Mouse (Mus musculus): ENCODE data around the gene Tspan6. TPM values are rescaled to one million over a fixed set of nuclear protein-coding genes. Genes with fewer than 3 reads are reported as not detected.

Gene Tspan6
- total RNA-seq, 1 experiment: 23.9 TPM

DNA sequence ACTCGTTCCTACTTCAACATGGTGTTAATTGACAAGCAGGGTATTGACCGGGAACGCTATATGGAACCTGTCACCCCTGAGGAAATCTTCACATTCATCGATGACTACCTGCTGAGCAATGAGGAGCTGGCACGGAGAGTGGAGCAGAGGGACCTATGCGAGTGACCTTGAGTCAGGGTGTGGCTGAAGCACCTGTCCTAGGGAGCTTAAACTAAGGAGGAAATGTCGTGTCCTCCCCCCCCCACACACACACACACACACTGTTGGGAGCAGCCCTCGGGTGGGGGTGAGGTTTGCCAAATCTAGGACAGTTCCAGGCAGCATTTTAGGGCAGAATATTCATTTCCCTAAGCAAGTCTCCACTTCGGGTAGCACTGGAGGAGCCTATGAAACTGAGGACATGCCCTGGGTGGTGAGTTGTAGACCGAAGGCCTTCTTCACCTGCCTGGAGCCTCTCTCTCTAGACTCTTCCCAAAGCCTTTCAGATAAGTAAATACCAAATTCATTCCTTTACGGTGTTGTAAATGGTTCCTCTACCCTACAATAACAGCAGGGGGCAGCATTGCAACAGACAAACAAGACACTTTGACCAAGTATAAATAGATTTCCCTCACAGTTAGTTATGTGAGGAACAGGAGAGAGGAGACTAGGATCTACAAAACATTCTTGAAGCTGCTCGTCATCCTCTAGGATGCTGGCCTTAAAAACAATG, 33.2 kb upstream of the Tspan6 start:
- in situ Hi-C loops (cut with MboI; ENCODE audit: low sequenced_read_pairs in 2 of 2, unreplicated experiment in 2 of 2): no loop called here
- DNase-seq (ENCODE audit: low read depth, low spot score): peak; percentile 11
- no peak for TF ChIP-seq MAFK (IDR thresholded peaks at IDR 0.05; ENCODE audit: insufficient read depth, low read depth, low read length)
- TF ChIP-seq ZNF384 (IDR thresholded peaks at IDR 0.05; ENCODE audit: low read depth, low read length): no peak
- TF ChIP-seq ZC3H11A (IDR thresholded peaks at IDR 0.05; ENCODE audit: borderline replicate concordance, low read depth, low read length): no peak
- TF ChIP-seq HCFC1 (IDR thresholded peaks at IDR 0.05; ENCODE audit: borderline replicate concordance, insufficient read depth, low read length): no peak
- no peak for TF ChIP-seq CHD2 (IDR thresholded peaks at IDR 0.05; ENCODE audit: low read depth, low read length)
- H3K4me1 ChIP-seq (ENCODE audit: control insufficient read depth in 2 of 2, insufficient read depth in 2 of 2, low read length in 2 of 2, poor library complexity in 1 of 2): no peaks in the 10 kb centered on the region; a peak in 1 of 4 replicates
- H3K9ac ChIP-seq (ENCODE audit: insufficient read depth, low read depth, low read length, poor library complexity, severe bottlenecking): no peak overlapping the region
- no peaks in the 10 kb centered on the region for H3K9me3 ChIP-seq (ENCODE audit: control insufficient read depth, insufficient read depth, low read depth, low read length)
- no peak overlapping the region for H3K27ac ChIP-seq (ENCODE audit: insufficient read depth, low read depth, low read length, poor library complexity, severe bottlenecking)
- H3K4me3 ChIP-seq (ENCODE audit: insufficient read depth in 1 of 2, low read depth in 1 of 2, low read length in 2 of 2, poor library complexity in 1 of 2, severe bottlenecking in 1 of 2): no peak overlapping the region
- no peaks in the 10 kb centered on the region for H3K36me3 ChIP-seq (ENCODE audit: control insufficient read depth, insufficient read depth, low read length, poor library complexity, severe bottlenecking)

DNA sequence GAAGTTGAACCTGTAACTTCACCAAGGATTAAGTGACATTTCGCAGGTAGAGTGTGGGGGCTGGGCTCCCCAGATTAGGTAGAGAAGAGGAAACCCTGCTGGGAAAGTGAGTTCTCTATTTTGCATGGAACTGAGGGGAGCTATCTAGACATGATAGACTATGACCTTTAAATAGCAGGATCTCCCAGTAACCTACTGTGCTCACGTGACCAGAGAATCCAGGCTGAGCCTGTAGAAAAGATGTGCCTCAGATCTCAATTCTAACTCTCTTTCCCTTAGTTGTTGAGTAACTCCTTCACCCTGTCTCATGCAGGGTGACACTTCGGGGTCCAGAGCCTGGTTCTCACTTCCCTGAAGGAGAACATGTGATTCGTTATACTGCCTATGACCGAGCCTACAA, 28.5 kb upstream of the Tspan6 start:
- no peaks in the 10 kb centered on the region for H3K9me3 ChIP-seq (ENCODE audit: control insufficient read depth, insufficient read depth, low read depth, low read length)
- in situ Hi-C loops (cut with MboI; ENCODE audit: low sequenced_read_pairs in 2 of 2, unreplicated experiment in 2 of 2): no loop called here
- TF ChIP-seq ZNF384 (IDR thresholded peaks at IDR 0.05; ENCODE audit: low read depth, low read length): no peak
- TF ChIP-seq HCFC1 (IDR thresholded peaks at IDR 0.05; ENCODE audit: borderline replicate concordance, insufficient read depth, low read length): no peak
- TF ChIP-seq MAFK (IDR thresholded peaks at IDR 0.05; ENCODE audit: insufficient read depth, low read depth, low read length): no peak
- no peak for TF ChIP-seq ZC3H11A (IDR thresholded peaks at IDR 0.05; ENCODE audit: borderline replicate concordance, low read depth, low read length)
- TF ChIP-seq CHD2 (IDR thresholded peaks at IDR 0.05; ENCODE audit: low read depth, low read length): no peak

DNA sequence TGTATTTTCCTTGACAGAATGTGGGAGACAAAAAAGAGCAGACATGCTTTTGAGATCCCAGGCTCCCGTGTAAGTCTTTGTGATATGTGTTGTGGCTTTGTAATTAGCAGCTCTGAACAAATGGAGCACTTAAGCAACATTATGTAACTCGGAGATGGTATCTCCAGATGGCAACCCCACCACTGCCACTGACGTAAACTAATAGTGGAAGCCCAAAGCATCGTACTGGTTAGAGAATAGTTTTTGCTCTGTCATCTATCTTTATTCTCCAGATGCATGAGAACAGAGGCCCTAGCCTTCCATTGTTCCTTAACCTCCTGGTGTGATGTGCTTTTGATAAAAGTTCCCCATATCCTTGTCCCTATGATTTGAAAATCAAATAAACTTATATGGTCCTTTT, 23.0 kb upstream of the Tspan6 start:
- in situ Hi-C loops (cut with MboI; ENCODE audit: low sequenced_read_pairs in 2 of 2, unreplicated experiment in 2 of 2): no loop called here

More for the DNA sequence above, 28.5 kb upstream of the Tspan6 start:
- Histone ChIP-seq H3K4me3 (ENCODE audit: insufficient read depth in 1 of 2, low read depth in 1 of 2, low read length in 2 of 2, poor library complexity in 1 of 2, severe bottlenecking in 1 of 2) (no peak overlapping the region), H3K36me3 (ENCODE audit: control insufficient read depth, insufficient read depth, low read length, poor library complexity, severe bottlenecking) (no peaks in the 10 kb centered on the region), H3K4me1 (ENCODE audit: control insufficient read depth in 2 of 2, insufficient read depth in 2 of 2, low read length in 2 of 2, poor library complexity in 1 of 2) (no peaks in the 10 kb centered on the region; a peak in 1 of 4 replicates), H3K27ac (ENCODE audit: insufficient read depth, low read depth, low read length, poor library complexity, severe bottlenecking) (no peak overlapping the region), H3K9ac (ENCODE audit: insufficient read depth, low read depth, low read length, poor library complexity, severe bottlenecking) (no peak overlapping the region)
- no peak for DNase-seq (ENCODE audit: low read depth, low spot score)

DNA sequence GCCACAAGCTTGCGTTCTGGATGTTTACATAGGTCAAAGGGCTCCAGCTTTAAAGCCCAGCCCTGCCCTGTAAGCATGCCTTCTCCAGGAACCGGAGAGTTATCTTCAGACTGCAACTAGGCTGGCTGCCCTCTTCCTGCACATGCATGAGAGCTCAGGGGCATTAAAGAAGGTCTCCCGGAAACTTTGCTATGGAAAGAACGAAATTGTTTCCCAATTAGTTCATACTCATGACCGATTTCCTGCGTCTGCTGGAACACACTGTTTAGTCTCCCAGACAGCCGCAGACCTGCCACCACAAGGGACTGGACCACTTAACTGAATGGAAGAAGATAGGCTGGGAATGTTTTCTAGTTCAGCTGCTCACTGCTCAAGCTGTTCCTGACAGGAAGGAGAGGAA, 16.0 kb upstream of the Tspan6 start:
- Histone ChIP-seq H3K36me3 (ENCODE audit: control insufficient read depth, insufficient read depth, low read length, poor library complexity, severe bottlenecking) (no peaks in the 10 kb centered on the region), H3K4me3 (ENCODE audit: insufficient read depth in 1 of 2, low read depth in 1 of 2, low read length in 2 of 2, poor library complexity in 1 of 2, severe bottlenecking in 1 of 2) (no peak overlapping the region), H3K27ac (ENCODE audit: insufficient read depth, low read depth, low read length, poor library complexity, severe bottlenecking) (no peak overlapping the region), H3K4me1 (ENCODE audit: control insufficient read depth in 2 of 2, insufficient read depth in 2 of 2, low read length in 2 of 2, poor library complexity in 1 of 2) (no peaks in the 10 kb centered on the region), H3K9me3 (ENCODE audit: control insufficient read depth, insufficient read depth, low read depth, low read length) (no peaks in the 10 kb centered on the region), H3K9ac (ENCODE audit: insufficient read depth, low read depth, low read length, poor library complexity, severe bottlenecking) (no peak overlapping the region)
- TF ChIP-seq ZNF384 (IDR thresholded peaks at IDR 0.05; ENCODE audit: low read depth, low read length): no peak
- no peak for TF ChIP-seq ZC3H11A (IDR thresholded peaks at IDR 0.05; ENCODE audit: borderline replicate concordance, low read depth, low read length)
- TF ChIP-seq CHD2 (IDR thresholded peaks at IDR 0.05; ENCODE audit: low read depth, low read length): no peak
- TF ChIP-seq HCFC1 (IDR thresholded peaks at IDR 0.05; ENCODE audit: borderline replicate concordance, insufficient read depth, low read length): no peak
- no peak for TF ChIP-seq MAFK (IDR thresholded peaks at IDR 0.05; ENCODE audit: insufficient read depth, low read depth, low read length)
- in situ Hi-C loops (cut with MboI; ENCODE audit: low sequenced_read_pairs in 2 of 2, unreplicated experiment in 2 of 2): no loop called here
- DNase-seq (ENCODE audit: low read depth, low spot score): no peak

More for the DNA sequence above, 23.0 kb upstream of the Tspan6 start:
- TF ChIP-seq CHD2 (IDR thresholded peaks at IDR 0.05; ENCODE audit: low read depth, low read length) (no peak), ZC3H11A (IDR thresholded peaks at IDR 0.05; ENCODE audit: borderline replicate concordance, low read depth, low read length) (no peak), MAFK (IDR thresholded peaks at IDR 0.05; ENCODE audit: insufficient read depth, low read depth, low read length) (no peak), ZNF384 (IDR thresholded peaks at IDR 0.05; ENCODE audit: low read depth, low read length) (no peak), HCFC1 (IDR thresholded peaks at IDR 0.05; ENCODE audit: borderline replicate concordance, insufficient read depth, low read length) (no peak)
- no peak overlapping the region for H3K27ac ChIP-seq (ENCODE audit: insufficient read depth, low read depth, low read length, poor library complexity, severe bottlenecking)
- H3K9me3 ChIP-seq (ENCODE audit: control insufficient read depth, insufficient read depth, low read depth, low read length): no peaks in the 10 kb centered on the region
- no peaks in the 10 kb centered on the region for H3K4me1 ChIP-seq (ENCODE audit: control insufficient read depth in 2 of 2, insufficient read depth in 2 of 2, low read length in 2 of 2, poor library complexity in 1 of 2)
- no peaks in the 10 kb centered on the region for H3K36me3 ChIP-seq (ENCODE audit: control insufficient read depth, insufficient read depth, low read length, poor library complexity, severe bottlenecking)
- no peak for DNase-seq (ENCODE audit: low read depth, low spot score)
- H3K9ac ChIP-seq (ENCODE audit: insufficient read depth, low read depth, low read length, poor library complexity, severe bottlenecking): no peak overlapping the region
- H3K4me3 ChIP-seq (ENCODE audit: insufficient read depth in 1 of 2, low read depth in 1 of 2, low read length in 2 of 2, poor library complexity in 1 of 2, severe bottlenecking in 1 of 2): no peak overlapping the region
